Mouse (Mus musculus): ENCODE measurements at regions not wholly inside any gene's neighbourhood (a gene's known extent, or its start where the extent isn't known, plus 50 kb on each side); places are given as distances from the start of the nearest gene placed in this dataset.

DNA sequence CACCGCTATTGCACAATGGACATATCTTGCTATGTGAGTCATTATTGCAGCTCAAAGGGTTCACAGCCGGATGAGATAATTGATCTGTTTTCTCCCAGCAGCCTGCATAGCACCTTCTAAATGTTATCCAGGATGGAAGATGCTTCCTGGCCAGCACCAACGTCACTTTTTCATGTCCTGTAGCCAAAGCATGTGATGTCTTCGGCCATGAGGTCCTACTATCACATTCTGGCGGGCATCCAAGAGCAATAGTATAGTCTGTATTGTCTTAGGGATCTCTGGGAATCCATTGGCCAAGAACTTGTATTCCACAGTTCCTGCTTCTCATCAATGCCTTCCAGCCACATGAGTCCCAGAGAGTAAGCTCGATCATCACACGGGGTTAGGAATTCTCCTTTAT, 70.6 kb downstream of the Npy start:
- DNase-seq (ENCODE audit: low spot score), result no peak

DNA sequence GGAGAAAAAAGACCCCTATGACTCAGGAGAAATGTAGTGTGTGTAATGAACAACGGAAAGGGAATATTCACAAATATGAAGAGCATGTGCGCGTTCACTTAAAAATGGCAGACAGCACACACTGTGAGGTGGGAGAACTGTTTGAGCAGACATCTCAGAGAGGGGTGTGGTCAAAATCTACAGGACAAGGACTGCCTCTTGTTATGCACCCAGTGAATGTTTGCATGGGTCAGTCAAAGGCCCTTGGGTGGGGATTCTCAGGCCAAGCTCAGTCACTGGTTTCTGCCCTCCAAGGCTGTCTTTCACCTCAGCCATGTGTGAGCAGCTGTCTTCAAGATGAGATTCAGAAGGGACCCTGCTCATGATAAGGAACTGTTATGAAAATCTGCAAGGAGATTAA, 76.6 kb downstream of the Npy start:
- no peak for DNase-seq (ENCODE audit: low spot score)

DNA sequence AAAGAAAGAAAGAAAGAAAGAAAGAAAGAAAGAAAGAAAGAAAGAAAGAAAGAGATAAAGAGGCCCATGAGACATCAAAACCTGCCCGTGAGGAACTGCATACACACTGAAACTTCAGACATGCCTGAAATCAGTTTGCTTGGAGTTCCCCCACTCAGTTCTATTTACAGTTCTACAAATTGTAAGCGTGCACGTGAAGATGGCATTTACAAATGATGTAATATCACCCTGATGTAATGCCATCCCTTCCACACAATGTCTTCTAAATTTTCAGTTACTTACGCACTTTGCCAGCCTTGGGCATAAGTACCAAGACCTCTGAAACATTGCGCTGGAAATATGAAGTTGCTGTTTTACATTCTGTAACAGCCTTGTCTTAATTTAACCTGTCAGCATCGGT, 79.0 kb downstream of the Npy start:
- no peak for DNase-seq (ENCODE audit: low spot score)

DNA sequence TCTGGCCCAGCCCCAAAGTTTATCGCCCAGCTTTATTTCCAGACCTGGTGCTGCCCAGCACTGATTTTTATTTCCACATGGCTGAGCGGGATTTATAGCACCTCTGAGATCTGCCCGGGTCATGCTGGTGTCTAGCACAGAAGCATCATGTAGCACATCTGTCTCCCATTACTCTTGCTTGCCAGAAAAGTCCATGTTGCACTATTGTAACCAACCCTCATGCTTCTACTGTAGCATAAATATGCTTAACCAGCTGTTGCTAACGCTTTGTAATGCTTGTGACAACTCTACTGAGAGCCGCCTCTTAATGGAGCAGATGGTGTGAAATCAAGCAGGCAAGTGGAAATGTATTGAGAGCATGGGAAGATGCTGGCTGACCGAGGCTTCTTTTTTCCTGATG, 81.5 kb downstream of the Npy start:
- peak; percentile 21 for DNase-seq (ENCODE audit: low spot score)

DNA sequence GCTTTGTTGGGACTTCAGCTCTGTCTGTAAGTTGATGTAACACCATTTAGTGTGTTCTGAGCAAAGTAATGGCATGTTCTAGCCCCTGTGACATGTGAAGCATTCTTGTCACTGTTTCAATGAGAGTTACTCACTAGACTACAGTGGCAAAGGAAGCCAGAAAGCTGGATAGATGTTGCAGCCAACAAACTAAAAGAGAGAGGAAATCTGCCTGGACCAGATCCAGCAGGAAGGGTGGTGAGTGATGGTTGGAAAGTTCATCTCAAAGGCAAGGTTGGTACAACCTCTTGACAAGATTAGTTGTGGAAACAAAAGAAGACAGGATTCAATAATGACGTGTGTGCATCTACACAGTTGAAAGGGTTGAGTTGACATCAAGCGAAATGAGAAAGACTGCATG, 83.9 kb downstream of the Npy start:
- no peak for DNase-seq (ENCODE audit: low spot score)

DNA sequence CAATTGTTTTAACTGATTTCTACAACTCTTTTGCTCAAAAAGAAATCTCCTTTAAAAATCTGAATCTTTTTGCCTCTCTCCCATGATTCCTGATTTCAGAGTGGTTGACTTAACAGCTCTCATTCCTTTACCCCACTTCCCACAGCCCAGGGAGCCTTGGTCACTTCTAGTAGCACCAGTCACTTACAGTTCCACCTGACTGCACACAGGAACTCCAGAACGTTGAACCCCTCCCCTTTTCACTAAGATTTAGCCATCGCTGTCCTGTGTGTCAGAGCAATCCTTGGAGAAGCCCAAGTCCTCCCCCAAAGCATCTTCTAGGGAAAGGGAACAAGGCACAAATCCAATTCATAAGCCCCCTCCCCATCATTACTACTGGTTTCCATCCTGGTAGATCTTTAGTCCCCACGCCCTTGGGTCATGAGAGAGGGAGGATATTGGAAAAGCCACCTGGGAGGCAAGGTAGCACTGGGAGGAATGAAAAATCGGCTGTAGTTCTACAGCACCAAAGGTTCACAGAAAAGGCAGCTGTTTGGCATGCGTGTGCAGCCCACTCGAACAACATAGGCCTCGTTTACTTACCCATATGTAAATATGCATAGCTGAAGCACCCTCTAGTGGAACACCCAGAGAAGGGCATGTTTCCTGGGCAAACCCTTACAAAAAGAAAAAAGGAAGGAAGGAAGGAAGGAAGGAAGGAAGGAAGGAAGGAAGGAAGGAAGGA, 96.7 kb downstream of the Npy start:
- no peak for DNase-seq (ENCODE audit: low spot score)

DNA sequence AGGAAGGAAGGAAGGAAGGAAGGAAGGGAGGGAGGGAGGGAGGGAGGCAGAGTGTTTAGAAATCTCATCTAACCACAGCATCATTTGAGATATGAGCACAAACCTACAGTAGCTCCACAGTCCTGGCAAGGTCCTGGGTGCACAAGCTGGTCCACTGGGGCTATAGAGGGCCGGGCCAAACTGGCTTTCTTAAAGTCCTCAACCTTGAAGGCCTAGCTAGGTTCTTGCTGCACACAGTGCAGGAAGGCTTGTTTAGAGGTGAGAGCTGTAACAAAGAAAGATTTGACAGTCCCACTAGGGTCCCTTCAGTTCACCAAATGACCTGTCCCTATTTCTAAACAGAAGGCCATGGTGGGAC, 97.3 kb downstream of the Npy start:
- DNase-seq (ENCODE audit: low spot score), result no peak

DNA sequence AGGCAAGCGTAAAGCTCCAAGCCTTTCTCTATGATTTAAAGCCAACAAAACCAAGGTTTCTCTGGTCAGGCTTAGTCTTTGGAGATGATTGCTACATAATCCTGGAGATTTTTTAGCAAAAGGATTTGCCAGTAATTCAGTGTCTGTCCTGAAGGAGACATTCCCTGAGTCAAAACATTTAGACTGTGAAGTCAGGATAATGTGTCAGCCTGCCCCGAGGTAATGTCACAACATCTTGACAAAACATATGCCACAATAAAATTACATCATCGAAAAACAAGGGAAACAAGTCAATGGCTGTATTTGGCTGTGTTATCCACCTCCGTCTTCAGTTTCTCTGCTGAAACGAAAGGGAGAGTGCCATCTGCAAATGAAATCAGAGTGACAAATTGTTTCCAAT, 101.8 kb downstream of the Npy start:
- DNase-seq (ENCODE audit: low spot score), result peak; percentile 5

DNA sequence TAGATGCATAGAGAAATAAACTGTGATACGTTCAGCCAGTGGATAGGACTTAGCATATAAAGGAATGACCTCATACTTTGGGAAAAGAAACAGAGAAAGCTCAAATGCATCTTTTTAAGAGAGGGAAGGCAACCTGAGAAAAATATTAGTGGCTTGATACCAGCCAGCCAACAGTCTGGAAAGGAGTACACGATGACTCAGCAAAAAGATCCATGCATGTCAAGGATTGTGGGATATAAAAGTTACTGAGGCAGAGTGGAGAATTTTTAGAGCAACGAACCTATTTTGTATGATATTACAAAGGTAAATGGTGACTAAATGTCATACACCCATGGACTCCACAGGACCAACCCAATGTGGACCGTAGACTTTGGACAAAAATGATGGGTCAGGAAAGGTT, 105.6 kb downstream of the Npy start:
- no peak for DNase-seq (ENCODE audit: low spot score)

DNA sequence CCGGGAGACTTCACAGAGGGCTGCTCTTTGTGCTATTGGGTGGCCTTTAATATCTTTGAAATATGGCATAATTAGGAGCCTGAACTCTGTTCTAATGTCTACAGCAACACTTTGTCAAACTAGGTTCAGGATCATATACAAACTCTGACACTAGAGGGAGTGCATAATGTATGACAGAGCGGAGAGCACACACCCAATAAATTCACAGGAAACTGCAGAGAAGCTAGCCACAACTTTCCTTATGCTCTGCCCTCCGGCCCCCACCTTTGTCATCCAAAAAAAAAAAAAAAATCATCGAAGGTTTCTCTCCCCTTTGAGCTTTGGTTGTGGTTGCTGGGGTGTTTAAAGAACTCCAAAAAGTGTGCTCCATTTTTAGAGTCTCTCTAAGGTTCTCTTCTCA, 107.6 kb downstream of the Npy start:
- DNase-seq (ENCODE audit: low spot score), result peak; percentile 38

DNA sequence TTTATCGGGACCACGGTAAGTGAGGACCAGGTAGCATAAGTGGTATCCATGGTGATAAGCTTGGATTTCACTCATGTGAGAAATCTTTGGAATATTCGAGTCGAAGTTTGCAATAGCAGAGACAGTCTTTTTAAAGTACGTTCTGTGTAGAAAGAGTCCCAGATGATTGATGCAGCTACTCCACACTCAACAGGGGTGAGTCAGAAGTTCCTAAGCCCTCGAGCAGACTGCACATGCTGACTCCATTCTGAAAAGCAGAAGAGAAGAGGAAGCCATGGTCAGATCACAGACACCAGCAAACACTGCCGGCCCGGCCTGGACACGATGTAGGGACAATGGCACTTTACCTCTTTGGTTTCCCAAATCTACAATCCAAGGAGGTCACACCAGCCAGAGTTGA, 120.6 kb downstream of the Npy start:
- DNase-seq (ENCODE audit: low spot score), result no peak

DNA sequence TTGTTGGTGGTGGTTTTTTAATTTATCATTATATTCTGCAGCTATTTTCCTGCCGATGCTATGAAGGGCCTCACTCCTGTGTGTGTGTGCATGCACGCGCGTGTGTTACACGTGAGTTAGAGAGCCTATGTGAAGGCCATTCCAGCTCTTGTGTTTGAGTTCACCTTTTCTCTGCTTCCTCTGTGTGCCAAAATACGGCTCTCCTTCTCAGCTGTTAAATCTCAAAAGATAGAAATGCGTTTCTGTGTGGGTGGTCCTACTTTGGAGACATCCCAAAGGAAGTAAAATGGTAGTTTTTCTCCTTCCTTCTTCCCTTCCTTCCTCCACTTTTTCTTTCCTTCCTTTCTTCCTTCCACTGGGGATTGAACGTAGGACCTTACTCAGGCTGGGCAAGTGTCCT, 136.4 kb downstream of the Npy start:
- no peak for DNase-seq (ENCODE audit: low spot score)

DNA sequence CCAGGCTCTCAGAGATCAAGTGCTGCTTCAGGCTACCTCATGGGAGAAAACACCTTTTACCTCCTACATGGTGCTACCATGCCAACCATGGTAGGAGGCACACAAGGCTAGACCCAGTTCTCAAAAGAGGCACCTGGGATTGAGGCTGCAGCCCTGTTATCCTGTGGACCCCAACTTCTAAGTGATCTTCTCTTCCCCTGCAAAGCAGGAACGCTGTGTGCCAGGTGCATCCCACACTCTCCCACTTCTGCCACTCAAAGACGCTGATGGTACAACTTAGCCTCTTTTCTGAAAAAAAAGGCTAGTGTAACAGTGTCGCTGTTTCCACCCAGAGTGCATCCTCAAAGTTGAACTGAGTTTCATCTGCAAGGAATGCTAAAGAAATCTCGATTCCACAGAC, 138.7 kb downstream of the Npy start:
- no peak for DNase-seq (ENCODE audit: low spot score)

DNA sequence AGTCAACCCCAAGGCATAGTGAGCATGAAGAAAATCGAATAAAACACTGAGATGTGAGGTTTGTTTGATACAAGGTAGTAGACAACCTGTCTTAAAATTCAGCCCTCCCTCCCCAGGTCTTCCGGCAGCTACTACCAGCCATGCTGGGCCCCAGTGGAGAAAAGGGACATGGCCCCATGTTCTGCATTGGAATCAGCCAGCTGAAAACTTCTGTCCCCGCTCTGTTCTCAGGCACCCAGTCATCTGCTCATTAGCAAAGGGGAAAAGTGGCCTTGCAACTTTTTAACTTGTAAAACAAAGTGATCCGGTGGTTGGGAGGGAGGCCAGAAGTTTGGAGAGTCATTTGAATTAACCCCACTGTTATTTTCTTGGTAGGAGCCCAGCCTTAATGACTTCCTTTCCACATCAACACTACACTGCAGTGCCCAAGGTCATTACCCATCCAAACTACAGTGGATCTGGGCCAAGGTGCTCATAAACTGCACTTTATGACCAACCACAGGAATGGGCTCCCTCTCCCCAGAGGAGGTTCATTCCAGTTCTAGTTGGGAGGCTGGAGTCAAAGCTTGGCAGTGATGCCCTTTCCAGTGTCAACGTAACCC, 143.5 kb downstream of the Npy start:
- no peak for DNase-seq (ENCODE audit: low spot score)

DNA sequence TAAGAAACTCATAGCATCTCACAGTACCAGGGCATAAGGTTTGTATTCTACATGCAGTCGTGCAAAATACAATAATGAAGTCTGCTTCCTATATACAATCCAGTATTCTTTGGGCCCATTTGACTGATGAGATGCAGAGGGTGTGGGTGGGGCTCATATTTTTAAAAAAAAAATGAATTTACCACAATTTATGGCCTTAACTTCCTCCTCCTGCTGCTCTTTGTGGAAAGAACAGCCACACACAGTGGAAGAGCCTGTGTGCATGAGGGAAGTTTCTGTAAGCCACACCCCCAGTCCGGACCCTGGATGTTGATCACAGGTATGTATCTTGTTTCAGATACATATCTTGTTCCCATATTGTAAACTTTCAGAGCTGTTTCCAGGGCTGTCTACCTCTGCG, 143.5 kb upstream of the Mpp6 start:
- no peak for DNase-seq (ENCODE audit: low spot score)

DNA sequence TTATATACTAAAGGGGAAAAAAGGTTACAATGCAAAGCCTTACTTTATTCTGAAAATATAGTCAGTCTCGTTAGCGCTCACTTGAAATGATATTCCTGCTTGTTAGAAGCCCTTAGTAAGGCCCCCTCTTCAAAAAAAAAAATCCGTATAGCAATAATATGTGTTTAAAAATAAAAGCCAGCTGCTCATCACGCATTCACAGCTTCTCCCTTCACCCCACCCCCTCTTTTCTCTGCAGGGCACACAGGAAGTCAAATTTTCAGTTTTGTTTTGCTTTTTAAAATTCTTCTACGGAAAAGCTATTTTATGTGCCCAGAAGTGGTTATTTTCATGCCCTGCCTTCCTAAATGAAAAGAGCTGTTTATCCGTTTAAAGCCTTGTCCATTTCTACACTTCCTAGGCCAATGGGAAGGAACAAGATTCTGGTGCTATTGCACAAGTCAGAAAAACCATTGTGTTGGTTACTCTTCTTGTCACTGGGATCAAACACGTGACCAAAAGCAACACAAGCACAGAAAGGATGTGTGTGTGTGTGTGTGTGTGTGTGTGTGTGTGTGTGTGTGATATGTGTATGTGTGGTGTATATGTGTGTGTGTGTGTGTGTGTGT, 136.7 kb upstream of the Mpp6 start:
- DNase-seq (ENCODE audit: low spot score), result no peak

DNA sequence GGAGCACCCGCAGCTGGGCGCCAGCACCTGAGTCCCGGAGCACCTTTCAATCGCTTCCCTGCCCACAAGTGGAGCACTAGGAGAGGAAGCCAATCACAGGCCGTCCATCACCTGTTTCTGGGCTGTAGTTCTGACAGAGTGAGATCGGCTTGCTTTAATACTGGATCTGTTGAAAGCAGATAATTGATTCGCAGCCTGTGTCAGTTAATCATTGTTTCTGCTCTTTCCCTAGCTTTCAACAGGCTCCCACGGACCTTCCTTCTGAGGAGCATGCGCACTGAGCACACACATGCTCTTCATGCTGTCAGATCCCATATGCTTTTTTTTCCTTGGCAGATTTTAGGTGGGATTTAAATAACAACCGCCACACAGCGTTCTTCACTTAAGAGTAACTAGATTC, 132.3 kb upstream of the Mpp6 start:
- peak; percentile 58 for DNase-seq (ENCODE audit: low spot score)

DNA sequence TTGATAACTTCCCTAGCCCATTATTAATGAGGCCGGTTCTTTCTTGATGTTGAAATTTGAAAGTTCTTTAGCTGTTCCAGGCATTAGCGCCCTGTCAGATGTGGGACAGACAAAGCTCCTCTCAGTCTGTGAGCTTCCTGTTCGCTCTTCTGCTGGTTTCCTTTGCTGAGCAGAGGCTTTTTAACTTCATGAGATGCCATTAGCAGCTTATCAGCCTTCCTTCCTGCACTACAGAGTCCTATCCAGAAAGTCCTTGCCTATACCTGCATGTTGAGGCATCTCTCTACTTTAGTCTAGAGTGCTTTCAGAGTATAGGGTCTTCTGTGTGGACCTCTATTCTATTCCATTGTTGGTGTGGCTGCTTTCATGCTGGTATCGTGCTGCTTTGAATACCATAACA, 126.3 kb upstream of the Mpp6 start:
- DNase-seq (ENCODE audit: low spot score), result no peak

DNA sequence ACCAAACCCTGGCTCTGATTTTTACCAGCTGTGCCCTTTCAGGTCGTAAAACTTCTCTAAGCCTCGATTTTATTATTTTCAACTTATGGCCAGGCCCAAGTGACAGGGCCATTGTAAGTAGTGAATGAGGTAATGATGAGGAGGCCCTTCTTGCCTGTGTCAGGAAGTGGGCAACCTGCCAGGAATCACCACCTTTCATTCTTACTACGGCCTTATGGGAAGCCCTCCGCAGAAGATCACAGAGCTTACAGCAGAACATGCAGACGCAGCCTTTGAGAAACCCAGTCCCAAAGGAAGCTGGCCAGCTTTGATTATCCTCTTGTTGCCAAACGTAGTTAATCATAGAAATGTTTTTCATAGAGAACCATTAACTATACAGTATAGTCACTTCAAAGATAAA, 124.9 kb upstream of the Mpp6 start:
- DNase-seq (ENCODE audit: low spot score), result no peak

DNA sequence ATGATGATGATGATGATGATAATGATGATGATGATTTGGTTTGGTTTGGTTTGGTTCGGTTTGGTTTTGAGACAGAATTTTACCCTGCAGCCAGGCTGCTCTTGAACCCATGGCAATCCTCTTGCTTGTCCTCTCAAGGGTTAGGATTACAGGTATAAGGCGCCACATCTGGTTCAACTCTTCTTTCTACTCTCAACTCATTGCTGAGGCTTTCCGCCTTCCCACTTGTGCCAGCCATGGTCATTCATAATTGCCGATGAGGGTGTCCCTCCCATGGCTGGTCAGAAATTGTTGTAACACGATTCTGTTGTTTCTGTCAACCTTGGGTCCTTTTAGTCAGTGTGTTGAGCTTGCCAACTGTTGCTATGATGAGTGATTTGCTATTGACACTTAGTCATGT, 122.9 kb upstream of the Mpp6 start:
- DNase-seq (ENCODE audit: low spot score), result no peak

DNA sequence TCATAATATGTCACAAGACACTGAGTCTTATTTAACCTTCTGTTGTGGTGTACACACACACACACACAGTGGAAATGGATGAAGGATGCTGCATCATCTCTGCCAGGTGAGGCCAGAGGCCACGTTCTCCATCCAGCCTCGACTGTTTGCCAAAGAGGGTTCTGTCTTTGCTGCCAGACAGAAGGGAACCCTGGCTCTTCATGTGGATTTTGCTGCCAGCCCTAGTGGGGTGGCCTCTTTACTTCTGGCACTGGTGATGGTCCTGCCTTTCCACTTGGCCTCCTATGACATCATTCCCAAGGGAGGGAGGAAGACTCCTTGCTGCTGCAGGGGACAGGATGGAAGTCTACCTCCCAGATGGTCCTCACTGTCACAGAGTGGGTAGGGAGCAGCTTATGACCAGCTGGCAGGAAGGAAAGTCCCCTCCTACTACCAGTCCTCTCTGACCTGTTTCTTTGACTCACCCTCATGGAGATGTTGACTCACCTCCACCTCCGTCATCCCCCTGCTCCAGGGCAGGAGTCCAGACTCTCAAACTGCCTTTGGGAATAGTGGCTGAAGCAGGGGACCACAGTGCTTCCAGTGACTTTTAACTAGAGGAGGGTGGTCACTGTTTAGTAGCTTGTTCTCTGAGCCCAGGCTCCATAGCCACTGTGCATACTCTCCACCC, 122.4 kb upstream of the Mpp6 start:
- DNase-seq (ENCODE audit: low spot score), result no peak

DNA sequence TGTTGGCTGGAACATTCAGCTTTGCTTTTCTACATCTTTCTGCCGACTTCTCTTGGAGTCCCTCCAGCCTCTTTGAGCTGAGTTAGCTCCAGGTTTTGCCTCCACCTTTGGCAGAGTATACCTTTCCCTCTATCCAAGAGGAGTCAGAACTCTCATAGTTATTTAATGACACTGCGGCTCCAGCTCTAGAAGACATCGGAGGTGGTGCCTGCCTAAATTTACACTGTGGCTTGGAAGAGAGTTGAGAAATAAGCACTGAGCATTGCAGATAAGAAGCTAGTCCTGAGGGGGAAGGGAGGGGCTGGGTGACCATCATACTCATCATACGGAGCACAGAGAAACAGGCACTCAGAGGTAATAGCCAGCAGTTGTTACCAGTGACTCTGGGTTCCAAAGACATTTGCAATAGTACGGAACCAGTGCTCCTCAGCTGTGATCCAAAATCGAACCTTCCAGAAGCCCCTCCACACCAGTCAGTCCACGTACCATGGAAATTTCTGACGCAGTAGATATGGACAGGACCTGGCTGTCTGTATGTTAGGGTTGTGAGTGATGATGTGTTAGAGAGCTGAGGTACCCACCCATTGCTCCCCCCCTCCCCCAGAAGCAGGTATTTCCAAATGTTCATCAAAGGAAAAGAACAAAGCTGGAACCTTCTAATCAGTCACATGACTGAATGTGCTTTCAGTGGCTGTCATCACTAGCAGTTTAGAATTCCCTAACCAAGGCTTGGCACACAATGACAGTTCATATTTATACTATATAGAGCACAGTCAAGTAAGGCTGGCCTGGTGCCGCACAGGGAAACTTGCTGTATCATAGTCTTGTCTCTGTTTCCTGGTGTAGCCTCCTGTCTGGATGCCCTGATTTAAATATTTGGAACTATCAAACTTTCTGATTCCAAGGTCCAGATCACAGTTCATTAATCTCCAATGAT, 120.2 kb upstream of the Mpp6 start:
- DNase-seq (ENCODE audit: low spot score), result no peak
